Mouse (Mus musculus): ENCODE results near the gene Bicral.
"Not testable (repeated sequence)": the region's sequence is repeated elsewhere in the genome, so short reads cannot be mapped to it uniquely, and the experiment has no call there.

Bicral gene

DNA sequence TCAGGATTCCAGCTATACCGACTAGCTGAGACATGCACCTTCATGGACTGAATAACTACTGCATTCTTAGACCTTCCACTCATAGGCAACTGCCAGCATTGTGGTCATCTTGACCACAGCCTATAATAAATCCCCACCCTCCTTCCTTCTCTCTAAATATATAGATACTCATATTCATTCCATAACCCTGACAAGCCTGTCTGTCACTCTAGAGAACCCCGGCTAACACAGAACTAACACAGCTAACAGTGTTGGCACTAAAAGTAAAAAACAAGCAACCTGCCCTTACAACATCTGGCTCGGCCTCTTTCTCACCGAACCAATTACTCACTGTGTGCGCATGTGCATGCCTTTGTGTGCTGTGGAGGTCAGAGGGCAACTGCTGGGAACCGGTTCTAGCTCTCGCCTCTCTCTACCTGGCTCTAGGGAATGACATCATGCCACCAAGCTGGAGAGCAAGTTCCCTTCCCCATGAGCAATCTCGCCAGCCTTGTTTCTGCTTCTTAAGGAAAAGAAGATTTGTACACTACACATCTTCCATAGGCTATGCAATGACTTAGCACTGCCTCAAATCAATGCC lies 18.2 kb upstream of the Bicral start:
- no peak for DNase-seq (ENCODE audit: low read depth in 2 of 2, low spot score in 2 of 2)

DNA sequence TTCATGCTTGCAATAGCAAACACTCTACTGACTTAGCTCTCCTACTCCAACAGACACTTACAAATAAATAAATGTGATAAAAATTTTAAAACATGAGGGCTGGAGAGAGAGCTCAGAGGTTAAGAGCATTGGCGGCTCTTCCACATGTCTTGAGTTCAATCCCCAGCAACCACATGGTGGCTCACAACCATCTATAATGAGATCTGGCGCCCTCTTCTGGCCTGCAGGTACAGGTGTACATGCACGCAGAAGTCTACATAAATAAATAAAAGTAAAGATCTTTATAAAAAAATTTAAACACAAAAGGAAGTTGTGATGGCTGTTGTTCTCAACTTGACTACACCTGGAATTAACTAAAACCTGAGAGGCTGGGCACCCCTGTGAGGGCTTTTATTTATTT lies 17.3 kb upstream of the Bicral start:
- DNase-seq (ENCODE audit: low read depth in 2 of 2, low spot score in 2 of 2) = peak in 1 of 2 experiments; percentile 23

DNA sequence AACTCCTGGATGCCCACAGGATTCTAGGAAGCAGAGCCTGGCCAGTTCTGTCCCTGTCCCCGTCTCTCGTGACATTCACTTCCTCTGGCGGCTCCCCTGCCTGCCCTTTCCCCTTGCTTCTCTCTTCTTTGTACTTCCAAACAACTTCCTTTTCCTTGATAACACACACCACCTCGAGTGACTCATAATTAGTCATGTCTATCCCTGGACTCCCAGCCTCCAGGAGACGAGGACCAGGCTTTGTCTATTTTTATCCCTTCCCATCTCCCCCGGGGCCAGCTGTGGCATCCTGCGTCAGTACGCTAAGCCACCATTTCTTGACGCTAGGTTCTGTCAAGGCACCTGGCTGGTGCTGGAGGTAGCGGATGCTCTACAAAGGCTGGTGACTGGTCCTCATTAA lies 15.9 kb upstream of the Bicral start:
- DNase-seq (ENCODE audit: low read depth in 2 of 2, low spot score in 2 of 2) = no peak

DNA sequence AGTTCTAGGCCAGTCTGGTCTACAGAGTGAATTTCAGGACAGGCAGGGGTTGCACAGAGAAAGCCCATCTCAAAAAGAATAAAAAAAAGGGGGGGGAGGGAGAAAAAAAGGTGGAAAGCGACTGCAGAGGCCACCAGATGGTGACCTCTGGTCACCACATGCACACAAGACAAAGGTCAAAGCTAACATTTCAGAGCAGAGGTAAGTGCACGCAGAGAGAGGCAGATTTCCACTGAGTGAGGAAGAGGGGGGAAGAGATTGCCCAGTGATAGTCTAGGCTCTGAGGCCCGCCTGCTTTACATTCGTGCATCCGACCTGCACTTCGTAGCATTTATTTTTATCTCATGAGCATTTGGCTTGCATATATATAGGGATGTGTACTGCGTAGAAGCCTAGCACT lies 14.5 kb upstream of the Bicral start:
- DNase-seq (ENCODE audit: low read depth in 2 of 2, low spot score in 2 of 2) = no peak

DNA sequence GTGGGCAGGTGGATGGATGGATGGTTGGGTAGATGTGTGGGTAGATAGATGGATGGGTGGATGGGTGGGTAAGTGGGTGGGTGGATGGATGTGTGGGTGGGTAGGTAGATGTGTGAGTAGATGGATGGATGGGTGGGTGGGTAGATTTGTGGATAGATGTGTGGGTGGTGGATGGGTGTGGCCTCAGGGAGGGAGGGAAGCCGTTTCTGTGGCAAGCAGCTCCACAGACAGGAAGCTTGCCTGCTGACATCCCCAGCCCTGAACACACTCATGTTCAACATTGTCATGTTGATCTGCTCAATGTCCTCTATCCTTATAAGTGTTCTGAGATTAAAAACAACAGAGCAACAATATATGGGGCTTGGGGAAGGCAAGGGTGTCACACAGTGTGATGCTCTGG lies 12.6 kb upstream of the Bicral start:
- peak in 1 of 2 experiments; percentile 27 for DNase-seq (ENCODE audit: low read depth in 2 of 2, low spot score in 2 of 2)

DNA sequence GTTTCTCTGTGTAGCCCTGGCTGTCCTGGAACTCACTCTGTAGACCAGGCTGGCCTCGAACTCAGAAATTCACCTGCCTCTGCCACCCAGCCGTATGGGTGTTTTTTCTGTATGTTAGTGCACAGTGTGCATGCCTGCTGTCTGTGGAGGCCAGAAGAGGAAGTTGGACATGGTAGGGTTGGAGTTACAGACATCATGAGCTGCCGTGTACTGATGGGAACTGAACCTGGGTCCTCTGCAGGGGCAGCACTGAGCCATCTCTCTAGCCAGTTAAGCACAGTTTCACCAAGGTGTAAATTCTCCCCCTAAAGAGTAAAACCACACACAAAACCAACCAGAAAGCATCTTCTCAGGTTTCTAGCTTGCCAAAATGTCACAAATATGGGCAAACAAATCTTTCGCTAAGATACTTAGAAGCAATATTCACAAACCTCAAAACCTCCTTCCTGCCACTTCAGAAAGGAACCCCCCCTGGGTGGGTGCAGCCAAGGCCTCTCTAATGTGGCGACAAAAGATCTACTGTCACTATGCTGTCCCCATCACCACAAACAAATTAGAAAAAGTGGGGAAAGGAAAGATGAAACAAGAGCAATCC lies 12.0 kb upstream of the Bicral start:
- DNase-seq (ENCODE audit: low read depth in 2 of 2, low spot score in 2 of 2) = peak; percentile 80 to 81

DNA sequence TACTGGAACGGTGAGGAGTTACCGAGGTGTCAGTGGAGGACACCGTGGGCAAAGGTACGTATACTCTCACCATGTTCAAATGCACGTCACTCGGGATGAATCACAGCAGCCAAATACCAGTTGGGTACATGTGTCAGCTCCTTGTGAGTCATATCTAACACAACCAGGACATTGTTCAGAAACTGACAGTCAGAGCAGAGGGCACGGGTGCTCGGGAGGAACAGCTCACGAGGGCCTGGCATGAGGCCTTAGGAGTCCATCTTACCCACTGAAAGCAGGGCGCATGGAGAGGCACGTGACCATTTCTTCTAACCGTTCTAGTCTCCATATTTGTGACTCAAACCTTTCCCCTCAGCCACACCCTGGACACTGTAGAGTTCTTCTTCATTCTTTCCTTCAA lies 8.6 kb upstream of the Bicral start:
- no peak for DNase-seq (ENCODE audit: low read depth in 2 of 2, low spot score in 2 of 2)

DNA sequence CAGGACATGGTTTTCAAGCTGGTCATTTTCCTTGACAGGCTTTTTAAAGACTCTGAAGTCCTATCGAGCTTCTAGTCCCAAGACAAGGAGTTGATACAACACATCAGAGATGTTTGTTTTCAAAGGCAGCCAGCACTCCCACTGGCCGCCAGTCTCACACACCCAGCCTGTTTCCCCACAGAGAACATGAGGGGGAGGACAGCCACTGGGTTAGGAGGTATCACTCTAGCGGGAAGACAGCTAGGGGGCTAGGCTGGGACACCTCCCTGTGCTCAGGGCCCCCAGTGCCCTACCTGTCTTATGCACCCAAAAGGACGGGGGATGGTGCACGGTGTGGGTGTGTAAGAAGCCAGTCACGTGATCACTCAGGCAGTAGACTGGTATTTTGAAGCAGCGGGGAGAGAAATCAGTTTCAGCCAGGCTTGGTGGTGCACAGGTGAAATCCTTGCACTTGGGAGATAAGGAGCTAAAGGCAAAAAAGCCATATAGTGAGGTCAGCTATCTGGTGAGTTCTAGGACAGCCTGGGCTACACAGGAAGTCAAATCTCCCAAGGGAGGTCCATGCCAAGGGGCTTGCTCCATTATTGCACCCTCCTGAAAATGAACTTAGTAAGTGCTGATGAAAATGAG lies 6.4 kb upstream of the Bicral start:
- no peak for DNase-seq (ENCODE audit: low read depth in 2 of 2, low spot score in 2 of 2)

DNA sequence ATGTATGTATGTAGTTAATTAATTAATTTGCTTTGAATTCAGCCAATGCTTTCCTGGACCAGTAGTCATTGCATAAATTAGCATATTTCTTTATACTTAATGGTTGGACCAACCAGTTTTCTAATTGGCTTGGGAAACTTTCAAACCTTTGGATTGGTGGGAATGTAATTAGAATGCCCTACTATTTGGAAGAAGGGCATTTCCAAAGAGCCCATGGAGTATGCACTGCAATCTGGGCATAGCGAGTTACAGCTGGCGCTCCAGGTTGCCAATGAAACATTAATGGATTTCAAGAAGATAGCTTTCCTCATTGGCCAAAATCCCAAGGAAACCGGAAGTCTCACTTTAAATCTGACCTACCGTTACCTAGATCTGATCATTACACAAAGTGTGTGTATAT lies 1.8 kb upstream of the Bicral start:
- DNase-seq (ENCODE audit: low read depth in 2 of 2, low spot score in 2 of 2) = no peak

DNA sequence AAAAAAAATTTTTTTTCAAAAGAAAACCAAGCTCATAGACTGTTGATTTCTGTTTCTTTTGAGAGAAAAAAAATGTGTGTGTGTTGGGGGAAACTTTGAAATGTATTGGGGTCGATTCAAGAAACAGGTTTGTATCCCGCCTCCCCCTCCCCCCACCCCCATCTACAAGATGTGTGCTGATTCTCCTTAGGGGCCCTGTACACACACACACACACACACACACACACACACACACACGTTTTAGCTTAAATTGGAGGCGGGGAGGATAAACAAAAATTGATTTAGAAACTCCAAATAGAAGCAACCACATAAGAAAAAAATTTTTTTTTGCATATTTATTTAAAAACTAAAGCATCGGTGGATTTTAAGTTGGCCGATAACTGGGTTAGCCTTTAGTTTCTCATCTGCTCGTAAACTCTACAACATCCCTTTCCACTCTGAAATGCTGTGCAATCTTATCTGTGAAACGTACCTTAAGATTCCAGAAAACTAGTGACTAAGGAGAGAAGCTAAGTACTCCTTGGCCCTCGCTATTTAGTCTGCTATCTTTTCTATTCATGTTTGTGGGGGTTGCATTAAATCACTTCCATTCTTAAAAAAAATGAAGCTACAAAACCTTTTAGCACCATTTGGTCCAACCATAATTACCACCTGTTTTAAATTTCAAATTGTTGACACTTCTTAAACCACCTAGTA lies 615 bp upstream of the Bicral start:
- no peak for DNase-seq (ENCODE audit: low read depth in 2 of 2, low spot score in 2 of 2)

DNA sequence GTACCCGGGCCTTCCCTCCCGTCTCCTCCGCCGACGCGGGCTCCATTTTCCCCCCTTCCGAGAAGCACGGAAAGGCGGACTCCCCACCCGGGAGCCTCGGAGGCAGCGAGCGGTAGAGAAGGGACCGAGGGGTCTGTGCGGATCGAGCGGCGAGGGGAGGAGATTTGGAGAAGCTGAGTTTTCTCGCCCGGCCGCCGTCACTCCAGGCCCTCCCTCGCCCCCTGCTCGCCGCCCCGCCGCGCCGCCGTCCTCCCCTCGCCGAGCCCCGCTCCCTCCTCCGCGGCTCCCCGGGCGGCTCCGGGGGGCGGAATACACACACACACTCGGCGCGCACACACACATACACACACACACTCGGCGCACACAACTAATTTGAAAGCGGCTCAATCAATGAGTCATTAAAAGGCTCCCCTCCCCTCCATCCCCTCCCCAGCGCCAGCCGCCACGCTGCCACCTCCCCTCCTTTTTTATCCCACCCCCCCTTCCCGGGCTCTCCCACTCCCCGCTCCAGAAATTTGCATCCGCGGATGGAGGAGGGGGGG lies 850 bp downstream of the Bicral start:
- DNase-seq (ENCODE audit: low read depth in 2 of 2, low spot score in 2 of 2) = peak; percentile 54 to 56

DNA sequence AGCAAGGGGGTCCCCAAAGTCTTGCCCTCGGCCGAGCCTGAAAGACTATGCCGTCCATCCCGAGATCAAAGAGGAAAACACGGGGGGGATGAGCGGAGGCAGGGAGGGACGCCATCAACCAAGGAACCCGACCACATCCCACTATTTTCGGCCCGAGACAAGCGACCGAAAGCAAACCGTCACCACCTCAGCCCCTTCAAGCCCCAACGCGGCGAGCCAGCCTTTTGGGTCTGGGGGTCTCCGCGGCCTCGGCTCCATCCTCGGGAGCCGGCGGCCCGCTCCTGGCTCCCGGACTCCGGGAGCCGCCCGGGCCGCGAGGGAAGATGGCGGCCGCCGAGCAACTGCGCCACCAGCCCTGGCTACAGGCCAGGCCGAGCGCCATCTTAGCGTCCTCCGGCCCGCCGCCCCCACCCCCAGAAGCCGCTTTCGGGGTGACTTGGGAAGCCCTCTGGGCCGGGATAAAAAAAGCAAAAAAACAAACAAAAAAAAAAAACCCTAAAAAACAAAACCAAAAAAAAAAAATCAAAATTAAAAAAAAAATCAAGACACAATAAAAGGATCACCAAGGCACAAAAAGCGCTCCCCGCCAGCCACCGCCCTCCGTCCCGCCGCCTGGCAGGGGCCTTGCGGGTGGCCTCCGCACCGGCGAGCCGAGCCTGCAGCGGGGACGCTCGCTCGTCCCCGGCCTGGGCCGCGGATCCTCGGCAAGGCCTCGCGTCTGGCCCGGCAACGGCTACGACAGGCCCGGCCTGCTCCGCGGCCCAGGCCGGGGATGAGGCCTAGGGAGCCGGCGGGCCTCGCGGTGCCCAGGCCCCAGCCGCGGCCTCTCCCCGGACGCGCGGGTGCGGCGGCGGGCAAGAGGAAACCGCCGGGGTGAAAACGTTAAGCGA lies 1.6 kb downstream of the Bicral start:
- DNase-seq (ENCODE audit: low read depth in 2 of 2, low spot score in 2 of 2) = peak; percentile 63 to 70

DNA sequence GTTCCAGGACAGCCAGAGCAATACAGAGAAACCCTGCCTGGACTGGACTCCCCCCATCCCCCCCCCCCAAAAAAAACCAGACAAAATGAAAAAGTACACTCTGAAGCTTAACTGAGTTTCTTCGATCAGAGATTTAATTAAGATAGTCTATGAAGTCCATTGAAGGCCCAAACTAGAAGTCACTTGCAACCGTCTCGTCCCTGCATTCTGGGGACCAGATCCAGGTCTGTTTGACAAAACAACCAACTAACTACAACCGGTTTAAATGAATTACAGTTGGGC lies 2.2 kb downstream of the Bicral start:
- DNase-seq (ENCODE audit: low read depth in 2 of 2, low spot score in 2 of 2) = no peak

DNA sequence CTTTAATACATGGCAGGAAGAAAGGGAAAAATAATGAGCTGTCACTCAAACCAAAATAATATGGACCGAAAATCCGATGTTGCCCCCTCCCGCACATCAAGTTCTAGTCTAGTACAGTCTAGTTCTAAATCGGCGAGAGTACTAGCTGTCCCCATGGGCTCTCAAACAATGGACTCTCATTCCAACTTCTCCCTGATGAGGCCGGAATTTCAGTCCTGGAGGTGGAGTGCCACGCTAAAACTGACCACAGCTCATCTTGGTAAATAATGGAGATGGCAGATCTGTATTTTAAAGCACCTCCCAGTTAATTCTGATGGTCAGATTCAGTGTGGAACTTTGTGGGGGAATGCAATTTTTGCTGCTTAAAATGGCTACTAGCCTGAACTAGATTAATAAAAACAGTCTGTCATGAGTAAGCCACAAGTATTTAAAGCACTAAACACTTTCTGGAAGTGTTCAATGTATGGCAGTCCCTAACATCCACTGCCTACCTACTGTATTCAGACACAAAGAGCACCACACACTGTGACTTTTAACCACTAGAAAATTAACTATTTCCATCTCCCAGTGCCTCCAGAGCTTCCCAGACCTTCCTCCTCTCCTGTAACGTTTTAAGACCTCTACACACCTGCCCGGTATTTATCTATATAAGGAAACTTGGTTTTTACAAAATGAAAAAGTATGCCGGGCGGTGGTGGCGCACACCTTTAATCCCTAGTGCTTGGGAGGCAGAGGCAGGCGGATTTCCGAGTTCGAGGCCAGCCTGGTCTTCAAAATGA lies 2.8 kb downstream of the Bicral start:
- no peak for DNase-seq (ENCODE audit: low read depth in 2 of 2, low spot score in 2 of 2)

DNA sequence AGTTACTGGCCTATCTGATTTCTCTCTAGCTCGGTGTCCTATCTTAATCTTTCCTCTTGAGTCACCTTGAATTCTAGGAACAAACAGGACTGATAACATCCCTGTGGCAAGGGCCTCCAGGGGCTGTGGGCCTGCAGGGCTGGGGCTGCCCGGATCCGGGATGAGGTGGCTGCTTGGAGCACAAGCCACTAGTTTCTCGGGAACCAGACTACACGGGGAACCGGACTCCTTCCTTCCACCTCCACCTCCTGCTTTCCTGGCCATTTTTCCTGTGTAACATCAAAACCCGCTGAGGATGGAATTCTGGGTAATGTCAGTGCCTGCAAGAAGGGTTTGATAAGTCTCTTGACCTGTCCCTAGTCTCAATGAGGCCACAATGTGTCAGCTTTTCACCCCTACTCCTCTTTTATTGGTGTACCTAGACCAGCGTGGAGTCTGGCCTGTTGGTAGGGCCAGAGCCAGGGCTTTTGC lies 3.6 kb downstream of the Bicral start:
- no peak for DNase-seq (ENCODE audit: low read depth in 2 of 2, low spot score in 2 of 2)

DNA sequence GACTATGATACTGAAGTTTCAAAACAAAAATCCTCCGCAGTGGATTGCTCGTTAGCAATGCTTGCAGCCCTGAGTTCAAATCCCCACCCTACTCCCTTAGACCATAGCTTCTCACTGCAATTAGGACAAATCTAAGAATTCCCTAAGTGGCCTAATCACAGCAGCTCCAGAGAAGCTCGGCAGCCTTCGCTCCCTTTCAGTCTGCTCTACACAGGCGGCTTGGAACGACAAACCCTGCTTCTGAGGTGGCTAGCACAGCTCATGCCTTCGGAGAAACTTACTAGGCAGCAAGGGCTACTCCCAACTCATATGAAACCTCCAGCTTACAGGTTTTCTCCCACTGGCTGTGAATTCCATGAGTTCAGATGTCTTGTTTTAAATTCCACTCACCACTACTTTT lies 4.2 kb downstream of the Bicral start:
- no peak for DNase-seq (ENCODE audit: low read depth in 2 of 2, low spot score in 2 of 2)

DNA sequence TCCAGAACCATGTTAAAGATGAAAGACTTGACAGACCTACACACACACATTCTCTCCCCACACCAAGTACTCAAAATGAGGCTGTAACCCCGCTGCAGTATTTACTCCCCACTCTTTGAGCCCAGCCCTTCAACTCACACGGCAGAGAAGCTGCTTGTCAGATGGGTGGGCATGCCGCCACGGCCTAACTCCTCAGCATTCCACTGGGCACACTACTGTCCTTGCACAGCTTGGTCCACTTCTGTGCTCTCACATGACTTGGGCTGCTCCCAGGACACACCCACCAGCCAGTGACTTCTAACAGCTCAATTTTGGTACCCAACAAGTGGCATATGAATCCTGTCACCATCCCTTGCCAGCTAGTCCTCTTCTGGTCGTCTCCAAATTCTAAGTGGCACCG lies 5.0 kb downstream of the Bicral start:
- no peak for DNase-seq (ENCODE audit: low read depth in 2 of 2, low spot score in 2 of 2)

DNA sequence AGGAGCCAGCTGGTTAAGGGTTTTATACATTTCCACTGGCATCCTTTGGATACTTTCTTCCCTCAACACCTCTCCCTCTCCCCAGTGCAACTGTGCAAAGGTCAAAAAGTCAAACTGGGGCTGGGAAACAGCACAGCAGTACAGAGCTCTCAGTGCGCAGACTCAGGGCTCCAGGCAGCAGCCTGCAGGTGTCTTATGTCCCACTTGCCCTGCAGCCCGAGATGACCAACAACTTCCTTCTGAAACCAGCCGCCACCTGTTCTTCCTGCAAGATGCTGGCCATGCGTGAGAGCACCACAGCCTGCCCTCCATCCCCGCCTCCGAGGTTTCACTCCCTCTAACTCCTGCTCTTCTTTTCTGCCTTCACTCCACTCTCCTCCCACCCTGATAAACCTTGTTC lies 5.6 kb downstream of the Bicral start:
- DNase-seq (ENCODE audit: low read depth in 2 of 2, low spot score in 2 of 2) = no peak

DNA sequence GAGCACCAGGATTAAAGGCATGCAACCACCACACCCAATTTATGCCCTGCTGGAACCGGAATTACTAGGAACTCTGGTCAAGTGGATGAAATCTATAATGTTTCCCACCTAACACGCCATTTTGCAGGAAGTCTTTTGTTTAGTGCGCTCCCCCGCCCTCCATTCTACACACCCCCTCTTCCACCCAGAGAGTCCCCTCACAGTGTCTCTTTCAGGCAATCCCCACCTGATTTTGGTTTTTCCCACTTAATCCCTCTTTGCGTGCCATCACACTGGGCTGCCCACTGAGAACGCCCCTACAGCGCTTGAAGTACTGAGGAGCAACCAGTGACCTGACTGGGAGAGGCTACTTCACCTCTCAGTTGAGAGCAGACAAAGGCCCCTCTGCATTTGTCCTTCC lies 11.1 kb downstream of the Bicral start:
- no peak for DNase-seq (ENCODE audit: low read depth in 2 of 2, low spot score in 2 of 2)

DNA sequence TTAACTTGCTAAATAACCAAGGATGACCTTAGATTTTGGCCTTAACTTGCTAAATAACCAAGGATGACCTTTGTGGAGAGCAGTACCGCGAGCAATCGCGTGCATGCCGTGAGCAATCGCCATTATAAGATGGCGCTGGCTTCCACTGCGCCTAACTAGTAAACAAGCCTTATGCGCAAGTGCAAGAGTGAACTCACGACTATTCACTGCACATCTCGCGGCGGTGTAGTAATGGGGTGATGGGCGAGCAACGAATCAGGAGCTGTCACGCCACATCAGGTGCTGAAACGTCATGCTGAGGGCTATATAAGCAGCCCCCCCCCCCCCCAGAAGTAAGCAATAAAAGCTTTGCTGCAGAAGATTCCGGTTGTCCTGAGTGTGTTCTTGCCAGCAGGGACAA lies 11.7 kb downstream of the Bicral start:
- not testable (repeated sequence) for DNase-seq (ENCODE audit: low read depth in 2 of 2, low spot score in 2 of 2)

Data from CD8-positive naive resting alpha-beta T cell, adult 2 months (primary cell).